Mouse (Mus musculus) ES-E14 (cell line): ENCODE measurements around the gene Speer4e. TPM values are rescaled to one million over a fixed set of nuclear protein-coding genes. Genes with fewer than 3 reads are reported as not detected.
"Not testable (repeated sequence)": the region's sequence is repeated elsewhere in the genome, so short reads cannot be mapped to it uniquely, and the experiment has no call there.

ENCODE experiments used
- DNase-seq: peaks from one replicate; pipeline ENCODE4 v3.0.0-alpha.2; 2013; ENCODE audit warnings: low read depth, low spot score
- H3K27ac ChIP-seq: 2 replicates; pipeline ENCODE4 v1.5.1; 2012; ENCODE audit warnings: low read depth, mild to moderate bottlenecking, low read length, moderate library complexity, mixed read lengths; ENCODE audit not compliant: poor library complexity, insufficient read depth, severe bottlenecking
- H3K36me3 ChIP-seq: 2 replicates; pipeline ENCODE4 v1.6.1; 2012; ENCODE audit warnings: mild to moderate bottlenecking, low read length, moderate library complexity, mixed read lengths; ENCODE audit not compliant: control insufficient read depth, poor library complexity, insufficient read depth, severe bottlenecking
- H3K4me1 ChIP-seq, 2 experiments: fragments of 150-350 bp in 1 of 2; sonication (generic) in 1 of 2; 2 replicates each; pipeline ENCODE4 v1.6.1; 2012; ENCODE audit warnings: low read length in 2 of 2, mild to moderate bottlenecking in 1 of 2, mixed read lengths in 1 of 2; ENCODE audit not compliant: control insufficient read depth in 2 of 2, insufficient read depth in 2 of 2, poor library complexity in 1 of 2
- H3K4me3 ChIP-seq, 2 experiments: fragments of 150-350 bp in 1 of 2; sonication (generic) in 1 of 2; 2 replicates each; pipeline ENCODE4 v1.5.1; 2012; ENCODE audit warnings: low read length in 2 of 2, low read depth in 1 of 2, mild to moderate bottlenecking in 1 of 2, mixed read lengths in 1 of 2; ENCODE audit not compliant: insufficient read depth in 1 of 2, poor library complexity in 1 of 2, severe bottlenecking in 1 of 2
- H3K9ac ChIP-seq: 2 replicates; pipeline ENCODE4 v1.6.1; 2012; ENCODE audit warnings: low read depth, mild to moderate bottlenecking, low read length, mixed read lengths; ENCODE audit not compliant: poor library complexity, insufficient read depth, severe bottlenecking
- H3K9me3 ChIP-seq: fragments of 150-350 bp; sonication (generic); 2 replicates; pipeline ENCODE4 v1.6.1; 2012; ENCODE audit warnings: low read depth, mild to moderate bottlenecking, low read length; ENCODE audit not compliant: control insufficient read depth, insufficient read depth
- in situ Hi-C, 2 experiments: fragments of 600-800 bp; cut with MboI; formaldehyde crosslinking; loops; one replicate each; pipeline ENCODE4 v1.15.1; 2025; ENCODE audit warnings: low sequenced_read_pairs in 2 of 2, inconsistent platforms in 1 of 2; ENCODE audit not compliant: unreplicated experiment in 2 of 2
- total RNA-seq: library from RNA; depleted of rRNA; stranded (reverse); fragments of 300-350 nt; gene quantifications from 2 replicates; pipeline ENCODE4 v1.2.3, GENCODE M21; 2012; rRNA removed

The Speer4e gene
- 0.18 TPM in 1 of 2 replicates, not detected in the other for total RNA-seq

DNA sequence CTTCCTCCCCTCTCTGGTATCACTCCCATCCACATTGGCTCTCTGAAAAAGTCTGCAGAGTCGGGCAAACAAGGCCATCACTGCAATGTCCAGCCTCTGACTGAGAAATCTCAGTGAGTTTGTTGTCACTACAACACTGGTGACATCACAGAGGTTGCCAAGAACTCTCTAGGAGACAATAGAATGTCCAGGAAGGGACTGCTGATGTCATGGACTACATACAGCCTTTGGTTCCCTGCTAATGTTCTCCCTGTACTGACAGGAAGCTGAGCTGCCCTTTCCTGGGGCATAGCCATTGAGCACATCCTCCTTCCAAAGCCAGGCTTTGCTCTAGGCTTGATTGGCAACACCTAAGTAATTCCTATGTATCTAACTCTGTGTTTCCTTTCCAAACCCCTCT lies at the start of gene Speer4e:
Gene Speer4e (minus strand): TSS at position 101 of the 400 bp plus-strand sequence.
- in situ Hi-C loops, DNase-seq, H3K9me3 ChIP-seq: not testable (repeated sequence)

DNA sequence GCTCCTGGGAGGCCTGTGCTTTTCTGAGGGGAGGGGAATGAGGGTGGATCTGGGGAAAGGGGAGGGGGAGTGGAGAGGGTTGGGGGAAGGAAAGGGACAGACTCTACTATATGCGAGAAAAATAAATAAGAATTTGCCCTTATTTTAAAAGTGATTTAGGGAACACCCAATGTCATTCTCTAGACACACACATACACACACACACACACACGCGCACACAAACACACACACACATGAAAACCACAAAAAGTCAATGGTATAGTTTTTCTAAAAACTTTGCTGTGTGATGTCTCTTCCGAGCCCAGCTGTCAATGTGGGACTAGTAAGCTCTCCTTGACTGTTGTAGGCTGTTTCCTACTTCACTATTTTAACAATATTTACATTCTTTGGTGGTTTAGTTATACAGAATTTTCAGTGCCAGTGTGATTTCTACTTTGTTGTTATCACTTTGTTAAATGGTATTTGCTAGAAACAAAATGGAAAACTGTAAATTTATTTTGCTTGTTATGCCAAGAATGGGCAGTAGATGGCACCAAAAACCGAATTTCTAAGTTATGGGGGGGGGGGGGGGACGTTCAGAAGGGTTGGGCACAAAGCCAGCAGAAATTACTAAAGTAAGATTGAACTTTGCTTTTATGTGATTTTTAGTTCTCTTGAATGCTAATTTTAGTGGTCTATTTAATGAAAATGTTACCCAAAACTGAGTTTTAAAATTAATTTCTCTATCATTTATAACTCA lies 48.6 kb upstream of the Speer4e start:
- in situ Hi-C loops, H3K9me3 ChIP-seq, H3K4me1 ChIP-seq, H3K36me3 ChIP-seq, H3K4me3 ChIP-seq, DNase-seq, H3K9ac ChIP-seq, H3K27ac ChIP-seq: not testable (repeated sequence)

More for the DNA sequence above, at the start of gene Speer4e:
- not testable (repeated sequence) for H3K4me1 ChIP-seq, H3K36me3 ChIP-seq, H3K27ac ChIP-seq, H3K9ac ChIP-seq, H3K4me3 ChIP-seq

DNA sequence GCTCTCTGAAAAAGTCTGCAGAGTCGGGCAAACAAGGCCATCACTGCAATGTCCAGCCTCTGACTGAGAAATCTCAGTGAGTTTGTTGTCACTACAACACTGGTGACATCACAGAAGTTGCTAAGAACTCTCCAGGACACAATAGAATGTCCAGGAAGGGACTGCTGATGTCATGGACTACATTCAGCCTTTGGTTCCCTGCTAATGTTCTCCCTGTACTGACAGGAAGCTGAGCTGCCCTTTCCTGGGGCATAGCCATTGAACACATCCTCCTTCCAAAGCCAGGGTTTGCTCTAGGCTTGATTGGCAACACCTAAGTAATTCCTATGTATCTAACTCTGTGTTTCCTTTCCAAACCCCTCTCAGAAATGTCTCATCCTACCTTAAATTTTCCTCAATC lies 40.6 kb upstream of the Speer4e start, which contains the start of gene Gm10354:
Gene Gm10354 (minus strand): TSS at position 101 of the 400 bp plus-strand sequence.
- in situ Hi-C loops, H3K9ac ChIP-seq, H3K27ac ChIP-seq, H3K36me3 ChIP-seq, H3K4me1 ChIP-seq, DNase-seq, H3K9me3 ChIP-seq, H3K4me3 ChIP-seq: not testable (repeated sequence)

DNA sequence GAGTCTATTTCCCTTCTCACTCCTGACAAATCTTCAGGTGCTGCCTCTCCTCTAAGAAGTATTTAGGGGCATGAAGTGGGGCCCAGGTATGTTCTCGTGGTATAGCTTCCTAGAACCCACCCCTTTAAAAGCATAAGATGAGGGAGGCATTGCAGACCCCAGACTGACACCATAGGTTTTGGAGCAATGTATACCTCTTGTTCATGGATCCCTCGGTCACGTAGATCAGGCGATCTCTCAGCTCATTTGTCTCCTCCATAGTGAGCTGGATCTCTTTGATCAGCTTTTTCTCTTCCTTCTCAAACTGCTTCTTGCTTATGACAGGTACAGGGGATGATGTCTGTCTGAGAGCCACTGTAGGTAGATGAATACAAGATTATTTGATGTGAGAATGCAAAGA lies 39.1 kb upstream of the Speer4e start:
- H3K9me3 ChIP-seq, DNase-seq, H3K36me3 ChIP-seq, in situ Hi-C loops, H3K4me1 ChIP-seq, H3K4me3 ChIP-seq, H3K9ac ChIP-seq, H3K27ac ChIP-seq: not testable (repeated sequence)

DNA sequence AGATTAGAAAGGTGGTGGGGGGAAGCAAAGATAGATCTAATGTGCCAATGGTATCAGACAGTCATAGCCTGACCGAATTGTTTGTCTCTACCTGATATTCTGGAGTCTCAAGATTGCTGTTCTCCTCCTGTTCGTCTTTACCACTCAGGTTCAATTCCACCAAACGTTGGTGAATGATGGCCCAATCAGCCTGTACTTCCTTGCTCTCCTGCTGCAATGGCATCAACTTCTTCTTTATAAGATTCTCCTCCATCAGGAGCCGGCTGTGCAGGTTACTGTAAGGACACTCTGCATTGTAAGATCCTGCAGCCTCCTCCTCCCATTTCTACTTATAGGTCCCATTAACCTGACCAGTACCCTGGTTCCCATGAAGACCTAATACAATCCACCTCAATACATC lies 37.1 kb upstream of the Speer4e start:
- H3K36me3 ChIP-seq, H3K27ac ChIP-seq, H3K4me3 ChIP-seq, DNase-seq, in situ Hi-C loops, H3K4me1 ChIP-seq, H3K9ac ChIP-seq, H3K9me3 ChIP-seq: not testable (repeated sequence)

DNA sequence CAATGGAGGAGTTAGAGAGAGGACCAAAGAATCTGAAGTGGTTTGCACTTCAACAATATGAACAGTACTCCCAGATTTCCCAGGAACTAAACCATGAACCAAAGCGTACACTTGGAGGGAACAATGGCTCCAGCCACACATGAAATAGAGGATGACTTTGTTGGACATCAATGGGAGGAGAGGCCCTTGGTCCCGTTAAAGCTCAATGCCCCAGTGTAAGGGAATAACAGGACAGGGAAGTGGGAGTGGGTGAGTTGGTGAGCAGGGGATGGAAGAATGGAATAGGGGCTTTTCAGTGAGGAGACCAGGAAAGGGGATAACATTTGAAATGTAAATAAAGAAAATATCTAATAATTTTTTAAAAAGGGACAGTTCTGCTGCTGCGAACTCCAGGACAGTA lies 34.6 kb upstream of the Speer4e start:
- H3K9me3 ChIP-seq, H3K36me3 ChIP-seq, H3K27ac ChIP-seq, H3K4me3 ChIP-seq, H3K9ac ChIP-seq, in situ Hi-C loops, H3K4me1 ChIP-seq, DNase-seq: not testable (repeated sequence)
